Mouse (Mus musculus): ENCODE results near the gene Eefsec.

Eefsec gene

GRCm38 (mm10) chr6:88412604-88413003 is 33.7 kb downstream of the Eefsec start:
- no peak for DNase-seq

- DNase-seq, result no peak
Measured at GRCm38 (mm10) chr6:88409492-88409891, 36.8 kb downstream of the Eefsec start.

- DNase-seq, result no peak
Measured at GRCm38 (mm10) chr6:88400451-88400850, 45.9 kb downstream of the Eefsec start.

GRCm38 (mm10) chr6:88397985-88398384 is 48.4 kb downstream of the Eefsec start:
- peak; percentile 13 for DNase-seq

GRCm38 (mm10) chr6:88388946-88389345 is 57.4 kb downstream of the Eefsec start:
- DNase-seq, result no peak

- no peak for DNase-seq
Measured at GRCm38 (mm10) chr6:88387836-88388724, 58.3 kb downstream of the Eefsec start.

GRCm38 (mm10) chr6:88384420-88385053 is 61.8 kb downstream of the Eefsec start:
- no peak for DNase-seq

- no peak for DNase-seq
Measured at GRCm38 (mm10) chr6:88383734-88384133, 62.6 kb downstream of the Eefsec start.

GRCm38 (mm10) chr6:88379756-88380155 is 66.6 kb downstream of the Eefsec start:
- no peak for DNase-seq

GRCm38 (mm10) chr6:88378829-88379228 is 67.5 kb downstream of the Eefsec start:
- no peak for DNase-seq

GRCm38 (mm10) chr6:88374247-88374646 is 72.1 kb downstream of the Eefsec start:
- DNase-seq, result no peak

- DNase-seq, result no peak
Measured at GRCm38 (mm10) chr6:88369851-88370635, 76.3 kb downstream of the Eefsec start.

- no peak for DNase-seq
Measured at GRCm38 (mm10) chr6:88363475-88364012, 82.8 kb downstream of the Eefsec start.

GRCm38 (mm10) chr6:88361096-88361495 is 85.2 kb downstream of the Eefsec start:
- DNase-seq, result no peak

GRCm38 (mm10) chr6:88358210-88358609 is 88.1 kb downstream of the Eefsec start:
- DNase-seq, result no peak

GRCm38 (mm10) chr6:88355866-88356265 is 90.5 kb downstream of the Eefsec start:
- no peak for DNase-seq

- DNase-seq, result no peak
Measured at GRCm38 (mm10) chr6:88352541-88352940, 93.8 kb downstream of the Eefsec start.

- no peak for DNase-seq
Measured at GRCm38 (mm10) chr6:88346776-88347175, 99.6 kb downstream of the Eefsec start.

- no peak for DNase-seq
Measured at GRCm38 (mm10) chr6:88345311-88345710, 101.0 kb downstream of the Eefsec start.

GRCm38 (mm10) chr6:88343485-88344450 is 102.6 kb downstream of the Eefsec start:
- DNase-seq, result no peak

GRCm38 (mm10) chr6:88342965-88343364 is 103.4 kb downstream of the Eefsec start:
- no peak for DNase-seq

GRCm38 (mm10) chr6:88341182-88341581 is 105.2 kb downstream of the Eefsec start:
- no peak for DNase-seq

All from thymus, postnatal 14 days (tissue).